Mouse (Mus musculus) midbrain, embryonic 12.5 days (tissue): ENCODE results near the gene Evx2. TPM values are rescaled to one million over a fixed set of nuclear protein-coding genes. Genes with fewer than 3 reads are reported as not detected.

Experiments
- ATAC-seq: fragments of 200-750 bp; cut with Nextera tagmentation; 2 replicates; pipeline ENCODE4 v1.8.0; 2017; ENCODE audit warnings: low read depth, moderate TSS enrichment, moderate library complexity; ENCODE audit not compliant: low FRiP score
- H3K27ac ChIP-seq: fragments of 300-500 bp; sonication (generic); replicated peaks from 2 replicates; pipeline ENCODE4 v1.5.1; 2016; ENCODE audit warnings: mild to moderate bottlenecking
- H3K27me3 ChIP-seq: fragments of 300-500 bp; sonication (generic); 2 replicates; pipeline ENCODE4 v1.6.1; 2016; ENCODE audit warnings: mild to moderate bottlenecking
- H3K36me3 ChIP-seq: fragments of 300-500 bp; sonication (generic); 2 replicates; pipeline ENCODE4 v1.6.1; 2016
- H3K4me1 ChIP-seq: fragments of 300-500 bp; sonication (generic); 2 replicates; pipeline ENCODE4 v1.6.1; 2016
- H3K4me2 ChIP-seq: fragments of 300-500 bp; sonication (generic); replicated peaks from 2 replicates; pipeline ENCODE4 v1.6.1; 2016; ENCODE audit warnings: mild to moderate bottlenecking, moderate library complexity
- H3K4me3 ChIP-seq: fragments of 300-500 bp; sonication (generic); 2 replicates; pipeline ENCODE4 v1.5.1; 2016; ENCODE audit warnings: mild to moderate bottlenecking
- H3K9ac ChIP-seq: fragments of 300-500 bp; sonication (generic); replicated peaks from 2 replicates; pipeline ENCODE4 v1.6.1; 2016; ENCODE audit warnings: mild to moderate bottlenecking, moderate library complexity
- H3K9me3 ChIP-seq: fragments of 300-500 bp; sonication (generic); 2 replicates; pipeline ENCODE4 v1.6.1; 2016; ENCODE audit warnings: mild to moderate bottlenecking
- WGBS: fragments of 180-500 bp; shearing (Covaris S2); methylation state at CpG from one replicate; pipeline ENCODE4 v1.1.7; 2016; 5-methylcytosine and 5-hydroxymethylcytosine counted together
- polyA plus RNA-seq: library from polyadenylated mRNA; unstranded; fragments of >200 nt; fragmentation: Nextera tagmentation; extraction: Ambion mirVana; gene quantifications from 2 replicates; pipeline ENCODE4 v1.2.1, GENCODE M21; 2016

Evx2 gene
- polyA plus RNA-seq, 1 experiment from 2014 or later = 1.4 TPM

- no peak overlapping the region for H3K27ac ChIP-seq
- H3K9ac ChIP-seq = no peak overlapping the region
- H3K4me2 ChIP-seq = no peak overlapping the region
- no peaks in the 10 kb centered on the region for H3K36me3 ChIP-seq
- H3K9me3 ChIP-seq = no peaks in the 10 kb centered on the region
- peak overlapping the region; percentile 39; the same call in 1 of the 2 replicates for H3K4me3 ChIP-seq
- ATAC-seq = no peak
- WGBS = under 1% methylated on average over 35 of the region's 36 CpGs
- peaks cover 94% of the 10 kb centered on the region for H3K27me3 ChIP-seq
- peaks cover 11% of the 10 kb centered on the region for H3K4me1 ChIP-seq
Measured at GRCm38 (mm10) chr2:74667191-74667841, 8.0 kb upstream of the Evx2 start.

GRCm38 (mm10) chr2:74666411-74666810 lies 7.1 kb upstream of the Evx2 start:
- no peak for ATAC-seq
- 2% methylated on average over 7 of the region's 7 CpGs for WGBS
- Histone ChIP-seq H3K9ac (no peak overlapping the region), H3K4me3 (no peak overlapping the region), H3K4me2 (no peak overlapping the region), H3K9me3 (no peaks in the 10 kb centered on the region), H3K27me3 (peaks cover 94% of the 10 kb centered on the region), H3K27ac (no peak overlapping the region), H3K4me1 (peaks cover 13% of the 10 kb centered on the region), H3K36me3 (no peaks in the 10 kb centered on the region)

- no peak for ATAC-seq
- Histone ChIP-seq H3K27ac (no peak overlapping the region), H3K4me3 (no peak overlapping the region), H3K4me2 (no peak overlapping the region), H3K27me3 (peaks cover 95% of the 10 kb centered on the region), H3K9me3 (no peaks in the 10 kb centered on the region), H3K36me3 (no peaks in the 10 kb centered on the region), H3K4me1 (peaks cover 10% of the 10 kb centered on the region), H3K9ac (no peak overlapping the region)
- 4% methylated on average over 18 of the region's 18 CpGs for WGBS
Measured at GRCm38 (mm10) chr2:74663291-74663925, 4.1 kb upstream of the Evx2 start.

- H3K9me3 ChIP-seq = no peaks in the 10 kb centered on the region
- no peak overlapping the region for H3K4me3 ChIP-seq
- under 1% methylated on average over 14 of the region's 14 CpGs for WGBS
- no peak overlapping the region for H3K27ac ChIP-seq
- peak; percentile 54; the same call in 1 of the 2 replicates for ATAC-seq
- no peaks in the 10 kb centered on the region for H3K36me3 ChIP-seq
- no peak overlapping the region for H3K9ac ChIP-seq
- peak overlapping the region; percentile 30; the same call in 1 of the 2 replicates for H3K4me2 ChIP-seq
- H3K27me3 ChIP-seq = peaks cover 93% of the 10 kb centered on the region
- peaks cover 3% of the 10 kb centered on the region; the same call in 1 of the 2 replicates for H3K4me1 ChIP-seq
Measured at GRCm38 (mm10) chr2:74661685-74662084, 2.3 kb upstream of the Evx2 start.

- Histone ChIP-seq H3K27me3 (peaks cover 93% of the 10 kb centered on the region), H3K4me1 (peaks cover 8% of the 10 kb centered on the region), H3K9me3 (no peaks in the 10 kb centered on the region), H3K27ac (no peak overlapping the region), H3K36me3 (no peaks in the 10 kb centered on the region), H3K4me3 (peak overlapping the region; percentile 1; the same call in 1 of the 2 replicates), H3K9ac (no peak overlapping the region), H3K4me2 (no peak overlapping the region)
- 3% methylated on average over 30 of the region's 30 CpGs for WGBS
- ATAC-seq = no peak
Measured at GRCm38 (mm10) chr2:74660421-74661375, 1.3 kb upstream of the Evx2 start.

GRCm38 (mm10) chr2:74658667-74659371 lies 538 bp downstream of the Evx2 start:
- no peaks in the 10 kb centered on the region for H3K9me3 ChIP-seq
- H3K4me1 ChIP-seq = peaks cover 10% of the 10 kb centered on the region
- H3K4me3 ChIP-seq = peak overlapping the region; percentile 27
- under 1% methylated on average over 47 of the region's 47 CpGs for WGBS
- H3K27ac ChIP-seq = peak overlapping the region; percentile 49; the same call in 1 of the 2 replicates
- no peak overlapping the region for H3K9ac ChIP-seq
- H3K27me3 ChIP-seq = peaks cover 96% of the 10 kb centered on the region
- no peaks in the 10 kb centered on the region for H3K36me3 ChIP-seq
- H3K4me2 ChIP-seq = 0 out of 2 replicates have a peak overlapping the region, but pooled peaks have one; percentile 5
- no peak for ATAC-seq

GRCm38 (mm10) chr2:74658024-74658666 lies 1.2 kb downstream of the Evx2 start:
- WGBS = 2% methylated on average over 15 of the region's 15 CpGs
- Histone ChIP-seq H3K36me3 (no peaks in the 10 kb centered on the region), H3K4me1 (peaks cover 10% of the 10 kb centered on the region), H3K9me3 (no peaks in the 10 kb centered on the region), H3K4me2 (no peak overlapping the region), H3K9ac (no peak overlapping the region), H3K27me3 (peaks cover 92% of the 10 kb centered on the region), H3K4me3 (peak overlapping the region; percentile 27), H3K27ac (peak overlapping the region; percentile 49; the same call in 1 of the 2 replicates)
- ATAC-seq = no peak

- H3K9me3 ChIP-seq = no peaks in the 10 kb centered on the region
- peak overlapping the region; percentile 27 for H3K4me3 ChIP-seq
- H3K27me3 ChIP-seq = peaks cover 87% of the 10 kb centered on the region
- H3K4me2 ChIP-seq = no peak overlapping the region
- no peak overlapping the region; the same call in 1 of the 2 replicates for H3K27ac ChIP-seq
- WGBS = 3% methylated on average over 62 of the region's 62 CpGs
- H3K36me3 ChIP-seq = no peaks in the 10 kb centered on the region
- H3K4me1 ChIP-seq = peaks cover 10% of the 10 kb centered on the region
- 0 out of 2 replicates have a peak overlapping the region, but pooled peaks have one; percentile 6 for H3K9ac ChIP-seq
- no peak for ATAC-seq
Measured at GRCm38 (mm10) chr2:74657251-74658023, 1.9 kb downstream of the Evx2 start.

- Histone ChIP-seq H3K36me3 (no peaks in the 10 kb centered on the region), H3K4me2 (no peak overlapping the region), H3K4me3 (no peak overlapping the region; the same call in 1 of the 2 replicates), H3K9ac (no peak overlapping the region), H3K9me3 (no peaks in the 10 kb centered on the region), H3K27ac (no peak overlapping the region), H3K4me1 (peaks cover 8% of the 10 kb centered on the region), H3K27me3 (peaks cover 87% of the 10 kb centered on the region)
- WGBS = 2% methylated on average over 4 of the region's 4 CpGs
- no peak for ATAC-seq
Measured at GRCm38 (mm10) chr2:74656632-74657021, 2.7 kb downstream of the Evx2 start.

GRCm38 (mm10) chr2:74655821-74656631 lies 3.3 kb downstream of the Evx2 start:
- H3K27ac ChIP-seq = no peak overlapping the region
- peak overlapping the region; percentile 31; the same call in 1 of the 2 replicates for H3K9ac ChIP-seq

More at GRCm38 (mm10) chr2:74655821-74656631, 3.3 kb downstream of the Evx2 start:
- Histone ChIP-seq H3K4me1 (peaks cover 7% of the 10 kb centered on the region), H3K9me3 (no peaks in the 10 kb centered on the region), H3K27me3 (peaks cover 85% of the 10 kb centered on the region), H3K4me2 (peak overlapping the region; percentile 50), H3K36me3 (no peaks in the 10 kb centered on the region), H3K4me3 (peak overlapping the region; percentile 38)
- under 1% methylated on average over 64 of the region's 69 CpGs for WGBS
- ATAC-seq = no peak; the same call in 1 of the 2 replicates
